Mouse (Mus musculus) embryonic facial prominence, embryonic 14.5 days (tissue): ENCODE measurements at regions not wholly inside any gene's neighbourhood (a gene's known extent, or its start where the extent isn't known, plus 50 kb on each side); places are given as distances from the start of the nearest gene placed in this dataset. TPM values are rescaled to one million over a fixed set of nuclear protein-coding genes. Genes with fewer than 3 reads are reported as not detected.

Source experiments
- ATAC-seq: fragments of 200-750 bp; cut with Nextera tagmentation; 2 replicates; pipeline ENCODE4 v1.8.0; 2017; ENCODE audit warnings: low read depth, moderate number of reproducible peaks, moderate TSS enrichment
- DNase-seq: peaks from one replicate; pipeline ENCODE4 v3.0.0-alpha.2; 2015; ENCODE audit warnings: low spot score
- H3K27ac ChIP-seq: fragments of 300-500 bp; sonication (generic); replicated peaks from 2 replicates; pipeline ENCODE4 v1.5.1; 2014; ENCODE audit warnings: low read depth, mild to moderate bottlenecking, low read length, moderate library complexity
- H3K27me3 ChIP-seq: fragments of 300-500 bp; sonication (generic); replicated peaks from 2 replicates; pipeline ENCODE4 v1.6.1; 2014; ENCODE audit warnings: low read length; ENCODE audit not compliant: control insufficient read depth, insufficient read depth
- H3K36me3 ChIP-seq: fragments of 300-500 bp; sonication (generic); 2 replicates; pipeline ENCODE4 v1.6.1; 2014; ENCODE audit warnings: low read length, mixed read lengths; ENCODE audit not compliant: control insufficient read depth, insufficient read depth
- H3K4me1 ChIP-seq: fragments of 300-500 bp; sonication (generic); 2 replicates; pipeline ENCODE4 v1.6.1; 2014; ENCODE audit warnings: antibody characterized with exemption, low read length; ENCODE audit not compliant: control insufficient read depth, insufficient read depth
- H3K4me2 ChIP-seq: fragments of 300-500 bp; sonication (generic); 2 replicates; pipeline ENCODE4 v1.6.1; 2014; ENCODE audit warnings: low read depth, mild to moderate bottlenecking, low read length, moderate library complexity, mixed read lengths
- H3K4me3 ChIP-seq: fragments of 300-500 bp; sonication (generic); 2 replicates; pipeline ENCODE4 v1.5.1; 2014; ENCODE audit warnings: low read depth, mild to moderate bottlenecking, low read length
- H3K9ac ChIP-seq: fragments of 300-500 bp; sonication (generic); 2 replicates; pipeline ENCODE4 v1.6.1; 2014; ENCODE audit warnings: low read depth, mild to moderate bottlenecking, low read length, moderate library complexity, mixed read lengths
- H3K9me3 ChIP-seq: fragments of 300-500 bp; sonication (generic); 2 replicates; pipeline ENCODE4 v1.6.1; 2016; ENCODE audit warnings: low read length; ENCODE audit not compliant: control insufficient read depth
- WGBS: fragments of 180-500 bp; shearing (Covaris S2); extraction: QIAGEN DNeasy Blood & Tissue Kit; methylation state at CpG from one replicate; pipeline ENCODE4 v1.1.7; 2014; 5-methylcytosine and 5-hydroxymethylcytosine counted together
- microRNA-seq: library from miRNA; unstranded; fragments of <30 nt; microRNA quantifications from one replicate; pipeline ENCODE4, GENCODE M21; 2016; ENCODE audit warnings: borderline number of aligned reads

- WGBS: 43% methylated on average over 3 of the region's 3 CpGs
- ATAC-seq: peak; percentile 50; the same call in 1 of the 2 replicates
- Histone ChIP-seq H3K9ac (no peak overlapping the region), H3K4me3 (no peak overlapping the region), H3K9me3 (no peaks in the 10 kb centered on the region), H3K27ac (no peak overlapping the region), H3K4me2 (no peak overlapping the region), H3K27me3 (no peaks in the 10 kb centered on the region), H3K4me1 (no peaks in the 10 kb centered on the region), H3K36me3 (no peaks in the 10 kb centered on the region)
- DNase-seq: peak; percentile 53
Observed at GRCm38 (mm10) chr14:109802522-109803126, 888.7 kb upstream of the Slitrk1 start.

- Histone ChIP-seq H3K4me2 (no peak overlapping the region), H3K9me3 (no peaks in the 10 kb centered on the region), H3K9ac (no peak overlapping the region), H3K27me3 (no peaks in the 10 kb centered on the region), H3K27ac (no peak overlapping the region), H3K4me1 (no peaks in the 10 kb centered on the region), H3K36me3 (no peaks in the 10 kb centered on the region), H3K4me3 (no peak overlapping the region)
- DNase-seq: no peak
- ATAC-seq: no peak
- WGBS: 66% methylated on average over 1 of the region's 1 CpGs
Observed at GRCm38 (mm10) chr14:109772246-109772645, 858.3 kb upstream of the Slitrk1 start.

- H3K27me3 ChIP-seq: no peaks in the 10 kb centered on the region
- no peak overlapping the region for H3K9ac ChIP-seq
- no peaks in the 10 kb centered on the region for H3K4me1 ChIP-seq
- DNase-seq: peak; percentile 1
- H3K36me3 ChIP-seq: no peaks in the 10 kb centered on the region
- H3K27ac ChIP-seq: no peak overlapping the region
- no peak overlapping the region for H3K4me3 ChIP-seq
- H3K9me3 ChIP-seq: no peaks in the 10 kb centered on the region
- ATAC-seq: no peak
- 89% methylated on average over 1 of the region's 1 CpGs for WGBS
- H3K4me2 ChIP-seq: no peak overlapping the region
Observed at GRCm38 (mm10) chr14:109760892-109761291, 846.9 kb upstream of the Slitrk1 start.

Small RNA genes lying in the stretch of these regions (microRNA-seq; reads per million reads assigned to microRNA genes)
- not detected for gene Gm24369
